Mouse (Mus musculus): ENCODE data around the gene Vmn2r8. TPM values are rescaled to one million over a fixed set of nuclear protein-coding genes. Genes with fewer than 3 reads are reported as not detected.

The Vmn2r8 gene
- total and polyA plus RNA-seq, 3 experiments, result not detected

DNA sequence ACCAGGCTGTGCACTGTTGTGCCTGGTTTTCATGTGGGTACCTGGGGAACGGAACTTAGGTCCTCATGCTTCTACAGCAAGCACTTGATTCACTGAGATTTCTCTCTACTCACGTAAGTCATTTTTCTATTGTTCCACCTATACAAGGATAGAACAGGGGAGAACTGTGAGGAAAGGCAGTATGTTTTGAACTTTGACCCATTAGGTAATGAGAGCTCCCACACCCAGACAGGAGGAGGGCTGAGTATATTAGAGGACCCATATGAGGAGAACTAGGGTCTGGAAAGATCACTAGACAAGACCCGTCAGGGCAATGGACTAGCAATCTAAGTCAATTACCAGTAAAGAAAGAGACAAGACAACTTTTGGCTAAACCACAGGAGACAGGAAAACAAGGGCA, 64.0 kb downstream of the Vmn2r8 start:
- no peaks in the 10 kb centered on the region for H3K4me1 ChIP-seq (ENCODE audit: control insufficient read depth, insufficient read depth, low read length)
- intact Hi-C loops (cut with DNase I), result no loop called here
- no peaks in the 10 kb centered on the region for H3K36me3 ChIP-seq (ENCODE audit: control insufficient read depth, insufficient read depth, low read length)
- H3K4me3 ChIP-seq, result no peak overlapping the region
- no peaks in the 10 kb centered on the region for H3K79me2 ChIP-seq (replicated peaks; ENCODE audit: control insufficient read depth, insufficient read depth, low read length)
- no peak overlapping the region for H3K27ac ChIP-seq
- 78% methylated on average over 3 of the region's 3 CpGs for WGBS
- H3K27me3 ChIP-seq (ENCODE audit: control insufficient read depth, insufficient read depth, low read length), result no peaks in the 10 kb centered on the region
- TF ChIP-seq EP300 (IDR thresholded peaks at IDR 0.05; ENCODE audit: insufficient read depth, low read depth, low read length), result no peak
- no peak for TF ChIP-seq POLR2A (IDR thresholded peaks at IDR 0.05; ENCODE audit: insufficient read depth, low read depth, low read length)
- no peak for TF ChIP-seq CTCF (IDR thresholded peaks at IDR 0.05)
- DNase-seq, result no peak
- H3K9ac ChIP-seq (ENCODE audit: low read depth, low read length), result no peak overlapping the region

DNA sequence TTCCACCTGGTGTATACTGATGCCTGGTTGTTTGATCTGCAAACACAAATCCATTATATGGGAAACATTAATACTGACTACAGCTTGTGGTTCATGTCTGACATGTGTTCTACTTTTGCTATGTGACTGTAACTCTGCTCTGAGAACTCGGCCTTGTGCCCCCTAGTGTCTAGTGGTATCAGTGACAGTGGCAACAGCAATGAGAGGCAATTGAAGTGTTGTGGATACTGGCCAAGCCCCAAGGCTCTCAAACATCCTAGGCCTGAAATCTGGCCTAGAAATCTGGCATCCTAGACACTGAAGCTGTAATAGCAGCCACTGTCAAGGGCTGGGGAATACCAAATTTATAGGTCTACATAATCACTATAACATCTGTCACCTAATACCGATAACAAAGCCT, 64.8 kb downstream of the Vmn2r8 start:
- Histone ChIP-seq H3K4me1 (ENCODE audit: control insufficient read depth, insufficient read depth, low read length) (no peaks in the 10 kb centered on the region), H3K9ac (ENCODE audit: low read depth, low read length) (no peak overlapping the region), H3K36me3 (ENCODE audit: control insufficient read depth, insufficient read depth, low read length) (no peaks in the 10 kb centered on the region), H3K27me3 (ENCODE audit: control insufficient read depth, insufficient read depth, low read length) (no peaks in the 10 kb centered on the region), H3K4me3 (no peak overlapping the region), H3K27ac (no peak overlapping the region), H3K79me2 (replicated peaks; ENCODE audit: control insufficient read depth, insufficient read depth, low read length) (no peaks in the 10 kb centered on the region)
- 62% methylated on average over 2 of the region's 2 CpGs for WGBS
- no peak for DNase-seq
- intact Hi-C loops (cut with DNase I), result no loop called here
- TF ChIP-seq EP300 (IDR thresholded peaks at IDR 0.05; ENCODE audit: insufficient read depth, low read depth, low read length) (no peak), CTCF (IDR thresholded peaks at IDR 0.05) (peak; percentile 18; the same call in 1 of the 2 replicates), POLR2A (IDR thresholded peaks at IDR 0.05; ENCODE audit: insufficient read depth, low read depth, low read length) (no peak)

DNA sequence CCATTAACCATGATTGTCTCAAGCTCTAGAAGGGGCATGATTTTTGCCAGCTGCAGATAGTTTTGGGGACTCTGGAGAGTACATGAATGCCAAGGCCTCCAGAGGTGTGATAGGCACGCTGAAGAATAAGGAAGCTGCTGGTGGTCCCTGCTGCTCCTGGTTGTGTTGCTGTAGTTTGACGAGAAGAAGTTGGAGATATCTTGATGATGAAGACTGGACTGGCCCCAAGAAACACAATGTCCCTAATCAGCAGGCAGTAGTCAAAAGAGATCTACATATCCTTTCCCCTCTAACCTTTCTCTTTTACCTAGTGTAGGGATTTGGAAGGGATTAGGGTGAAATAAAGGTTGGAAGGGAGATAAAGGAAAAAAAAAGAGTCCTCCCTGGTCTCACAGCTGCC, 66.1 kb downstream of the Vmn2r8 start:
- no peak overlapping the region for H3K4me3 ChIP-seq
- H3K4me1 ChIP-seq (ENCODE audit: control insufficient read depth, insufficient read depth, low read length), result no peaks in the 10 kb centered on the region
- intact Hi-C loops (cut with DNase I), result no loop called here
- no peaks in the 10 kb centered on the region for H3K79me2 ChIP-seq (replicated peaks; ENCODE audit: control insufficient read depth, insufficient read depth, low read length)
- 45% methylated on average over 2 of the region's 2 CpGs for WGBS
- no peaks in the 10 kb centered on the region for H3K27me3 ChIP-seq (ENCODE audit: control insufficient read depth, insufficient read depth, low read length)
- no peak overlapping the region for H3K9ac ChIP-seq (ENCODE audit: low read depth, low read length)
- TF ChIP-seq CTCF (IDR thresholded peaks at IDR 0.05), result no peak
- no peak for TF ChIP-seq POLR2A (IDR thresholded peaks at IDR 0.05; ENCODE audit: insufficient read depth, low read depth, low read length)
- TF ChIP-seq EP300 (IDR thresholded peaks at IDR 0.05; ENCODE audit: insufficient read depth, low read depth, low read length), result no peak
- H3K27ac ChIP-seq, result no peak overlapping the region
- no peak for DNase-seq
- H3K36me3 ChIP-seq (ENCODE audit: control insufficient read depth, insufficient read depth, low read length), result no peaks in the 10 kb centered on the region

DNA sequence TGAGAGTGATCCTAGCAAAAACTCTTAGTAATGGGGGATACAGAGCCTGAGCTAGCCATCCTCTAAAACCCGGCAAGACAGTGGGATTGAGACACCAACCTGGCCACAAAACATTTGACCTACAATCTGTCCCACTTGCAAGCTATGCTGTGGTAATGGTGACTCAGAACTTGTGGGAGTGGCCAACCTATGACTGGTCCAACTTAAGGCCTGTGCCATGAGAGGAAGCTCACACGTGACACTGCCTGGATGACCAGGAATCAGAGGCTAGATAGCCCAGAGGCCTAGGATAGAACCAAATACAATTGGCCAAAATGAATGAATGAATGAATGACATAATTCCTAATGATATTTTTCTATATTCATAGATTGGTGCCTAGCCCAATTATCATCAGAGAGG, 66.8 kb downstream of the Vmn2r8 start:
- Histone ChIP-seq H3K36me3 (ENCODE audit: control insufficient read depth, insufficient read depth, low read length) (no peaks in the 10 kb centered on the region), H3K27me3 (ENCODE audit: control insufficient read depth, insufficient read depth, low read length) (no peaks in the 10 kb centered on the region), H3K79me2 (replicated peaks; ENCODE audit: control insufficient read depth, insufficient read depth, low read length) (no peaks in the 10 kb centered on the region), H3K27ac (no peak overlapping the region), H3K4me3 (no peak overlapping the region), H3K9ac (ENCODE audit: low read depth, low read length) (no peak overlapping the region), H3K4me1 (ENCODE audit: control insufficient read depth, insufficient read depth, low read length) (no peaks in the 10 kb centered on the region)
- intact Hi-C loops (cut with DNase I), result no loop called here
- no peak for DNase-seq
- WGBS, result 58% methylated on average over 2 of the region's 2 CpGs
- no peak for TF ChIP-seq EP300 (IDR thresholded peaks at IDR 0.05; ENCODE audit: insufficient read depth, low read depth, low read length)
- no peak for TF ChIP-seq POLR2A (IDR thresholded peaks at IDR 0.05; ENCODE audit: insufficient read depth, low read depth, low read length)
- TF ChIP-seq CTCF (IDR thresholded peaks at IDR 0.05), result no peak

Other genes starting within 250 kb of the Vmn2r8 start
- gene Gak, start 179.1 kb downstream of the Vmn2r8 start, total RNA-seq (2021), result 10 to 100 TPM; 19.6 to 20.4 TPM
- gene Gak, start 179.1 kb downstream of the Vmn2r8 start, polyA plus RNA-seq (2012; rRNA removed), result 23.3 and 28.3 TPM in 2 replicates
- 1 to 10 TPM; 8.3 to 9.6 TPM for gene Tmem175, start 179.1 kb downstream of the Vmn2r8 start, total RNA-seq (2021)
- gene Tmem175, start 179.1 kb downstream of the Vmn2r8 start, polyA plus RNA-seq (2012; rRNA removed), result 26.1 and 36.0 TPM in 2 replicates
- gene Idua, start 148.5 kb downstream of the Vmn2r8 start, total RNA-seq (2021), result 10 to 100 TPM; 21.7 to 23.2 TPM
- 30.4 and 33.3 TPM in 2 replicates for gene Idua, start 148.5 kb downstream of the Vmn2r8 start, polyA plus RNA-seq (2012; rRNA removed)
- gene Dgkq, start 139.2 kb downstream of the Vmn2r8 start, total RNA-seq (2021), result 1 to 10 TPM; 5.0 to 6.6 TPM
- gene Dgkq, start 139.2 kb downstream of the Vmn2r8 start, polyA plus RNA-seq (2012; rRNA removed), result 9.2 and 15.6 TPM in 2 replicates
- gene Slc26a1, start 133.3 kb downstream of the Vmn2r8 start, total RNA-seq (2021), result not detected
- gene Slc26a1, start 133.3 kb downstream of the Vmn2r8 start, polyA plus RNA-seq (2012; rRNA removed), result 0.06 and 0.12 TPM in 2 replicates
- 10 to 100 TPM; 17.6 to 21.6 TPM for gene Fgfrl1, start 116.5 kb downstream of the Vmn2r8 start, total RNA-seq (2021)
- gene Fgfrl1, start 116.5 kb downstream of the Vmn2r8 start, polyA plus RNA-seq (2012; rRNA removed), result 33.5 and 36.5 TPM in 2 replicates
- not detected for gene Rnf212, start 33.9 kb downstream of the Vmn2r8 start, total RNA-seq (2021)
- gene Rnf212, start 33.9 kb downstream of the Vmn2r8 start, polyA plus RNA-seq (2012; rRNA removed), result not detected in 2 replicates
- gene Tmed11, start 13.5 kb downstream of the Vmn2r8 start, total RNA-seq (2021), result not detected
- gene Tmed11, start 13.5 kb downstream of the Vmn2r8 start, polyA plus RNA-seq (2012; rRNA removed), result not detected in 2 replicates
- not detected for gene Vmn2r9, start 43.8 kb upstream of the Vmn2r8 start, total RNA-seq (2021)
- not detected in 2 replicates for gene Vmn2r9, start 43.8 kb upstream of the Vmn2r8 start, polyA plus RNA-seq (2012; rRNA removed)
- not detected for gene Vmn2r10, start 197.7 kb upstream of the Vmn2r8 start, total RNA-seq (2021)
- gene Vmn2r10, start 197.7 kb upstream of the Vmn2r8 start, polyA plus RNA-seq (2012; rRNA removed), result not detected in 2 replicates